Mouse (Mus musculus) spleen, adult 2 months (tissue): Measurements from ENCODE around the gene U90926. TPM values are rescaled to one million over a fixed set of nuclear protein-coding genes. Genes with fewer than 3 reads are reported as not detected.

Experiments
- DNase-seq, 2 experiments: peaks; one replicate each; pipeline versions ENCODE4 v3.0.0 to v3.0.0-alpha.2; 2012 to 2021; ENCODE audit warnings: low spot score in 2 of 2, low read depth in 1 of 2
- H3K27ac ChIP-seq: fragments of 200-500 bp; 2 replicates; pipeline ENCODE4 v1.5.1; 2012; ENCODE audit warnings: low read length, inconsistent platforms; ENCODE audit not compliant: insufficient read depth
- H3K27me3 ChIP-seq: fragments of 200-500 bp; 2 replicates; pipeline ENCODE4 v1.6.1; 2012; ENCODE audit warnings: mild to moderate bottlenecking, moderate library complexity, low read length, inconsistent platforms; ENCODE audit not compliant: control insufficient read depth, insufficient read depth
- H3K36me3 ChIP-seq: fragments of 200-500 bp; 2 replicates; pipeline ENCODE4 v1.6.1; 2012; ENCODE audit warnings: mild to moderate bottlenecking, low read length, inconsistent platforms; ENCODE audit not compliant: control insufficient read depth, insufficient read depth
- H3K4me1 ChIP-seq: fragments of 200-500 bp; 2 replicates; pipeline ENCODE4 v1.6.1; 2011; ENCODE audit warnings: inconsistent platforms; ENCODE audit not compliant: control insufficient read depth, insufficient read depth, insufficient read length
- H3K4me3 ChIP-seq: fragments of 200-500 bp; 2 replicates; pipeline ENCODE4 v1.5.1; 2011; ENCODE audit warnings: mild to moderate bottlenecking, inconsistent platforms; ENCODE audit not compliant: insufficient read depth, insufficient read length; ENCODE audit errors: extremely low read depth
- CTCF ChIP-seq: fragments of 200-500 bp; IDR thresholded peaks from 2 replicates; pipeline ENCODE4 v1.5.1; 2011; ENCODE audit warnings: mild to moderate bottlenecking, inconsistent platforms; ENCODE audit not compliant: insufficient read depth, insufficient read length, insufficient replicate concordance; ENCODE audit errors: extremely low read depth
- POLR2A ChIP-seq: fragments of 200-500 bp; IDR thresholded peaks from 2 replicates; pipeline ENCODE4 v1.6.1; 2011; ENCODE audit warnings: low read depth, low read length, inconsistent platforms
- WGBS: fragments of 180-500 bp; shearing (Covaris S2); methylation state at CpG from one replicate; pipeline ENCODE4 v1.1.7; 2018; 5-methylcytosine and 5-hydroxymethylcytosine counted together
- polyA plus RNA-seq: library from polyadenylated mRNA; depleted of rRNA; stranded (reverse); fragments of >200 nt; gene quantifications from 2 replicates; pipeline ENCODE4 v1.2.3, GENCODE M21; 2012

Gene U90926
- polyA plus RNA-seq, 1 experiment, result not detected

DNA sequence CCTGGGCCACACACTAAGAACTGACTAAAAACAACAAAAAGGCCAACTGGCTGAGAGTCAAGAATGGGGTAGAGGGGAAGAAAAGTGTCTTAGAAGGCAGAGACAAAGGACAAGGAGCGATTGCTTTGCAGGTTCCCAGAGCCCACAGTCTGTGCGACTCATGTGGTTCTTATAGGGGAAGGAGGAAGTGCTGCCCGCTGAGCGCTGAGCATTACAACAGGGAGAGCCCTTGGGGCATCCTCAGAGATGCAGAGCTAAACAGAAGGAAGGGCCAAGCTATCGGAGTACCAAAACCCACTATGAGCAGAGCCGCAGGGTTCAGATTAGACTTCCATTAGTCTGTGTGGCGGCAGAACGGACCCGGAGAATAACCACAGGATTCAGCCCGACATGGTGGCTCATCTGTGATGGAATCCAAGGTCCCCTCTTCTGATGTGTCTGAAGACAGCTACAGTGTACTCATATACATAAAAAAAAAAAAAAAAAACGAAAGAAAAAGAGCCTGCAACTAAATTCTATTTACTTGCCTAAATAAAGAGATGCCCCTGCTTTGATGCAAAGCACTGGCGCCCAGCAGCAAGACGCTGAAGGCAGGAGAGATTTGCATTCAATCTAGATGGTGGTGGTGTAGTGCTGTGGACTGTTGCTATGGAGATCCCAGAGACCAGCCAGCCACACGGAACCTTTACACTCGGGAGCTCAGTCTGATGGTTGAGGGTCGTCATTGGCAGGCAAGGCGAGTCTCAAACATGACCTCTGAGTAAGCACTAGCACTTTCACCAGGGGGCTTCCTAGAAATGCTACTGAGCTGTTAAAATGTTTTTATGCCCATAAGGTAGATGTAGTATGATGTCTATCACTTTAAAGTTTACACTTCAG is 3.9 kb upstream of the U90926 start:
- no peak overlapping the region for H3K4me3 ChIP-seq
- DNase-seq, result no peak
- no peaks in the 10 kb centered on the region for H3K4me1 ChIP-seq
- no peak overlapping the region for H3K27ac ChIP-seq
- H3K36me3 ChIP-seq, result no peaks in the 10 kb centered on the region
- 69% methylated on average over 17 of the region's 17 CpGs for WGBS
- no peaks in the 10 kb centered on the region for H3K27me3 ChIP-seq
- TF ChIP-seq POLR2A, result no peak
- TF ChIP-seq CTCF, result no peak

DNA sequence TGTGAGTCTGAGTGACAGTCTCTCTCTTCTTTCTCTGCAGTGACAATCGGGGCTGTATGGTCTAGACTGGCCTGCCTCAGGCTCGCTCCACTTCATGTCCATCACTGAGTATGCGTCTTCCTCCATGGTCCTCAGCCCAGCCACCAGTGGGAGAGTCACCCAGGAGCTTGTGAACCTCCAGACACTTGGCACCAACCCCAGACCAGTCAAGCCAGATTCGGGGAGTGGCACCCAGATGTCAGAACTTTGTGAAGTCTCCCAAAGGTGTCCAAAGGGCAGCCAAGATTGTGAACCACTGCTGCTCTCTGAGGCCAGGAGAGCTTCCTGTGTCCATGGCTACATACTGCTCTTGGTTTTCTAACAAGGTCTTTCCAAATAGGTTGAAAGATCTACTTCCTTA is 3.0 kb downstream of the U90926 start:
- H3K27me3 ChIP-seq, result no peaks in the 10 kb centered on the region
- no peaks in the 10 kb centered on the region for H3K4me1 ChIP-seq
- no peak overlapping the region for H3K27ac ChIP-seq
- no peak for DNase-seq
- no peak for TF ChIP-seq CTCF
- TF ChIP-seq POLR2A, result no peak
- no peak overlapping the region for H3K4me3 ChIP-seq
- WGBS, result 91% methylated on average over 4 of the region's 4 CpGs
- no peaks in the 10 kb centered on the region for H3K36me3 ChIP-seq

DNA sequence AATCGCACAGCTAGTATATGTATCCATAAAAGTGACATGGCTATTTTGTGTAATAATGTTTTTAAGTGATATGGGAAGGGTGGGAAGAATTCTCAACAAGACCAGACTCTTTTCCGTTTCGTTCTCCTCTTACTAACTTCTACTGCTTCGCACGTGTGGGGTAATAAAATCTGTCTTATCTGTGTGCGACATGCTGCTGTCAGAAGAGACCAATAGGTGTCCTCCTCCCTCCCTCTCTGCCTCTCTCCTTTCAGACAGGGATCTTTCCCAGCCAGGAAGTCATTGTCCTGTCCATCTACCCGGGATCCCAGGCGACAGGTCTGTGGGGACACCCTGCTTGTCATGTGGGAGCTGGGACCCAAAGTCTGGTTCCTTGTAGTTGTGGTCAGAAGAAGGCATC is 5.0 kb downstream of the U90926 start:
- TF ChIP-seq POLR2A, result no peak
- TF ChIP-seq CTCF, result no peak
- no peak for DNase-seq
- Histone ChIP-seq H3K4me1 (no peaks in the 10 kb centered on the region; the same call in 1 of the 2 replicates), H3K27me3 (no peaks in the 10 kb centered on the region), H3K4me3 (no peak overlapping the region), H3K36me3 (no peaks in the 10 kb centered on the region), H3K27ac (no peak overlapping the region)
- 70% methylated on average over 8 of the region's 8 CpGs for WGBS

DNA sequence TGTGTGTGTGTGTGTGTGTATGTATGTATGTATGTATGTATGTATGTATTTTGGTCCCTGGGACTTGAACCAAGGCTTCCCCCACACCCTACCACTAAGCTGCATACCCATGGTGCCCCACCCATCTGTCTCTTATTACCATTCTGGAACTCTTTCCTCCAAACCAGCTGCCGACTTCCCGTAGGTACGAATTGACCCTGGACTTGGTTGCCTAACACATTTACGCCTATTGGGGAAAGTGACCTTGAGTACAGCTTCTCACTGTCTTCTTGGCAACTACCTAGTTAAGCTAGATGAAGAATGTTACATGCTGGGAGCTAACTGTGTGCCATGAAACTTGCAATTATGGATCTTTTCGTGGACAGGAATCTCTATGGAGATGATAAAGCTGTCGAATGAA is 9.1 kb downstream of the U90926 start:
- 92% methylated on average over 6 of the region's 6 CpGs for WGBS
- H3K4me1 ChIP-seq, result no peaks in the 10 kb centered on the region; the same call in 1 of the 2 replicates
- peaks cover 6% of the 10 kb centered on the region for H3K36me3 ChIP-seq
- H3K27ac ChIP-seq, result no peak overlapping the region
- no peak for DNase-seq
- H3K27me3 ChIP-seq, result no peaks in the 10 kb centered on the region
- no peak for TF ChIP-seq POLR2A
- TF ChIP-seq CTCF, result no peak
- no peak overlapping the region for H3K4me3 ChIP-seq

DNA sequence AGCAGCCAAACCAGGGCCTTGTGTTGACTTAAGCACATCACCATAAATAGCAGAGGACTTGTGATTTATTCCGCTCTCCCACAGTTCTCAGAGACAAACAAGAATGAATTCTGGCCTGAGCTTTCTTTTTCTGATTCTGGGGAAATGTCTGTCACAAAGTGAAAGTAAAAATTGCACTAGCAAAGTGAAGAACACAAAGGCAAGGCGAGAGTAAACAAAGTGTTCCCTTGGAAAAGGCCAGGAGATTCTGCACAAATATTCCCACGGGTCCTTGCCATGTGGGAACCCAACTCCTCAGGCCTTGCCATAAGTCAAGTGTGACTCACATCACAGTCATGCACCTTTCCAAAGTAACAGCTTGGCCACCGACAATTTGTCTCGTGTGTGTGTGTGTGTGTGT is 9.5 kb downstream of the U90926 start:
- Histone ChIP-seq H3K4me1 (no peaks in the 10 kb centered on the region; the same call in 1 of the 2 replicates), H3K36me3 (peaks cover 9% of the 10 kb centered on the region), H3K4me3 (no peak overlapping the region), H3K27me3 (no peaks in the 10 kb centered on the region), H3K27ac (no peak overlapping the region)
- TF ChIP-seq POLR2A (no peak), CTCF (no peak)
- WGBS, result 83% methylated on average over 5 of the region's 5 CpGs
- no peak for DNase-seq

DNA sequence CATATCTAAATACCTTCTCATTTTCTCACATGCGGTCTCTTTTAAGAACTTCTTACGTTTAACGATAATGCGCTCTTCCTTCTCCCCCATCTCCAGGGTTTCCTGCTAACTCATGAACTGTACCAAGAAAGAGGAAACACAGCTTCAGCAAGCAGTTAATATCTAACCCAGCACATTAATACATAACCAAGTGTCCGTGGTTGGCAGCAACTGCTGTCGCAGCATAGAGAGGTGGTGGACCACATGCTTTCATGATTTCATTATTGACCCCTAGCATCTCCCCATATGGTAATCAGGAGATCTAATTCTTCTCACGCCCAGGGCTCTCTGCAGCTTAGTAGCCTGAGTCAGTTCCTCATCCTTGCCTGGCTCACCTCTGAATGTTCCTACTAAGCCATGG is 10.0 kb downstream of the U90926 start:
- Histone ChIP-seq H3K36me3 (peaks cover 9% of the 10 kb centered on the region), H3K4me3 (no peak overlapping the region), H3K27ac (no peak overlapping the region), H3K4me1 (no peaks in the 10 kb centered on the region; the same call in 1 of the 2 replicates), H3K27me3 (no peaks in the 10 kb centered on the region)
- 31% methylated on average over 7 of the region's 7 CpGs for WGBS
- no peak for DNase-seq
- TF ChIP-seq CTCF (no peak), POLR2A (no peak)
